Comparison of ENCODE assay signal across 13 mouse cellular contexts in genomic region chr2:65670153-65670817, GRCm38 (mm10). TPM values are rescaled to one million over a fixed set of nuclear protein-coding genes. Genes with fewer than 3 reads are reported as not detected.
DNase-seq lines count a peak whose midpoint lies in the region; ATAC-seq and TF ChIP-seq lines count a peak whose summit lies in the region.
"Had no signal": no experiment of that assay in that cellular context is flagged by ENCODE, and none has a peak within 500 bp of the region (broad histone marks: within the 10 kb centered on the region; RNA-seq: fewer than 3 reads in every experiment).

No protein-coding gene starts in this region.

- 0 out of 2 replicates have a peak, but pooled peaks cover 3% of the 10 kb centered on the region for H3K4me1 ChIP-seq in kidney, postnatal 0 days (replicated peaks; ENCODE audit: insufficient read depth, low read length)
- H3K4me1 ChIP-seq: stomach, embryonic 15.5 days had no signal

- no peaks in the 10 kb centered on the region for H3K36me3 ChIP-seq in kidney, postnatal 0 days (ENCODE audit: insufficient read depth, low read length)
- H3K36me3 ChIP-seq: stomach, embryonic 15.5 days had no signal

- H3K4me3 ChIP-seq in kidney, postnatal 0 days (replicated peaks; ENCODE audit: low read depth, low read length), result no peak overlapping the region
- H3K4me3 ChIP-seq: stomach, embryonic 15.5 days had no signal

- peak; percentile 29 to 56 for DNase-seq in cerebellum, adult 18-20 months
- DNase-seq in cerebellum, postnatal 4 days (ENCODE audit: low spot score in 2 of 2), result no peak
- DNase-seq in kidney, postnatal 0 days (ENCODE audit: low spot score), result no peak
- no peak for DNase-seq in kidney, adult 8-10 months
- DNase-seq in right cerebral cortex, postnatal 25 days, result peak; percentile 39
- DNase-seq in right cerebral cortex, postnatal 4 days, result no peak
- peak; percentile 38 for DNase-seq in telencephalon, adult 2 months (ENCODE audit: low read depth, low spot score)
- DNase-seq: heart, adult 11 months; kidney, postnatal 14 days; left cerebral cortex, postnatal 4 days had no signal

- no peaks in the 10 kb centered on the region for H3K9me3 ChIP-seq in kidney, postnatal 0 days (replicated peaks; ENCODE audit: low read length)
- H3K9me3 ChIP-seq: stomach, embryonic 15.5 days had no signal

- ATAC-seq in kidney, postnatal 0 days (replicated peaks; ENCODE audit: low FRiP score, low read depth), result no peak
- no peak for ATAC-seq in inflammation-experienced regulatory T-cells, adult 6 months

- H3K27ac ChIP-seq in kidney, postnatal 0 days, result no peak overlapping the region
- H3K27ac ChIP-seq: macrophage; stomach, embryonic 15.5 days had no signal

- TF ChIP-seq CTCF in kidney, postnatal 0 days (IDR thresholded peaks at IDR 0.05; ENCODE audit: low read depth), result no peak

- peak overlapping the region; percentile 29; the same call in 1 of the 2 replicates for H3K4me2 ChIP-seq in kidney, postnatal 0 days (ENCODE audit: low read length)
- H3K4me2 ChIP-seq: stomach, embryonic 15.5 days had no signal

- H3K9ac ChIP-seq in kidney, postnatal 0 days (ENCODE audit: low read depth, low read length), result no peak overlapping the region
- H3K9ac ChIP-seq: stomach, embryonic 15.5 days had no signal

- 49% methylated on average over 12 of the region's 12 CpGs for whole genome bisulfite sequencing in kidney, postnatal 0 days

- no peaks in the 10 kb centered on the region for H3K27me3 ChIP-seq in kidney, postnatal 0 days (ENCODE audit: insufficient read depth, low read length)
- H3K27me3 ChIP-seq: stomach, embryonic 15.5 days had no signal

RNA-seq across cellular contexts. Expression of gene Scn2a, which starts 49.7 kb away (rescaled TPM):
- 1.9 and 2.3 TPM in 2 replicates for polyA plus RNA-seq in kidney, postnatal 0 days (2015; fragmentation: Nextera tagmentation; extraction: Ambion mirVana)
- polyA plus RNA-seq in inflammation-experienced regulatory T-cells, adult 6 months (2017; shearing (Covaris generic)), result under 1 TPM; 0.50 to 0.80 (median 0.55) TPM
- polyA plus RNA-seq: macrophage had no signal

Comparison
In these comparisons a context has a peak if more than half of its experiments do, and no peak if none do; other contexts are left out.
1. DNase-seq: peak in cerebellum, adult 18-20 months (2 of 2), right cerebral cortex, postnatal 25 days (single experiment) and telencephalon, adult 2 months (single experiment); none in cerebellum, postnatal 4 days (0 of 2), kidney, postnatal 0 days (single experiment), kidney, adult 8-10 months (0 of 2) and right cerebral cortex, postnatal 4 days (single experiment).